Mouse (Mus musculus): ENCODE measurements around the gene Rtl4.

Gene Rtl4

GRCm38 (mm10) chrX:144688207-144689118 lies at the start of gene Rtl4:
Gene Rtl4, plus strand, starts transcription at chrX:144688907.
- no peak for DNase-seq (ENCODE audit: low read depth, low spot score)

DNA sequence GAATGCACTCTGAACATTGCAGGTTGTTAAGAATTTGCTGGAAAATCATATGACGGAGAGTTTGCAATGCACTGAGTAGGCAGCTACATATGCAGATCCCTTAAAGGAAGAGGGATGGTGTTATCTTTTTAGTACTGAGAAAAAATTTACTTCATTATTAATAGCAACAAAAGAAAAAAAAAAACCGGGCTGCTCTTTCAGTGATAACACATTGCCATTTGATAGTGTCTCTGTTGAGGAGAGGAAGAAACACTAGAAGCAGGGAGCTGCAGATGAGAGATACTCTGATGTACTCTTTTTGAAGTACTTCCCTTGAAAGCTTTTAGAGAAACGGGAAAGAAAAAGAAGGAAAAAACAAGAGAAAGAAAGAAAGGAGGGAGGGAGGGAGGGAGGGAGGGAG lies 44.0 kb upstream of the Rtl4 start:
- no peak for DNase-seq (ENCODE audit: low read depth, low spot score)

DNA sequence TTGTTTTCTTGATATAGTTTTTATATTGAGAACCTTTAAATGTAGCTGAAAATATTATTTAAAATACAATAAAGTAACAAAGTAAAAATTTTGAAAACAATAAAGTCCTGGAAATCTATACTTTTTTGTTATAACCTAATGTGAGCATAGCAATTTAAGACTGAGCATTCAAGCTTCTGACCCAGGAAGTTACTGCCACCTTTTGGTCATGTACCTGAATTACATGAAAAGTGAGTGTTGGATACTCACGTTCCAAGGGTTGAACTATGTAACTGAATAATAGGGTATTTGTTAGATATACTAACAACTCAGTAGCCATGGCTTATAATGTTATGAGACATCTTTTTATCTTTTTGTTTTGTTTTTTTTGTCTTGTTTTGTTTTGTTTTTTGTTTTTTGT lies 43.3 kb upstream of the Rtl4 start:
- DNase-seq (ENCODE audit: low read depth, low spot score) = no peak

DNA sequence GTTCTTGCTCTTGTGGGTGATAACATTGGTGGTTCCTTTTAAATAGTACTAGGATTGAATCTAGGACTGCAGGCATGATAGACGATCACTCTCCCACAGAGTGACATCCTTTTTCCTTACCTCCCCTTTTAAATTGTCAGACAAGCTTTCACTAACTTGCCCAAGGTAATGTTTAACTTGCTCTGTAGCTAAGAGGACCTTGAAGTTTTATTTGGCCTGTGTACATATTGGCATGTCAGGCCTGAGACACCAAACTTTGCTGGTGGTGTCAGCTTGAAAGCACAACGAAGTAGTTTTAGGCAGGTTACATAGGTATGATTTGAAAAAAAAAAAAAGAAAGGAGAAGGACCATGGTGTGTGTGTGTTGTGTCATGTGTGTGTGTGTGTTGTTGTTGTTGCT lies 36.5 kb upstream of the Rtl4 start:
- DNase-seq (ENCODE audit: low read depth, low spot score) = no peak

GRCm38 (mm10) chrX:144687742-144688141 lies 965 bp upstream of the Rtl4 start:
- DNase-seq (ENCODE audit: low read depth, low spot score) = no peak

- DNase-seq (ENCODE audit: low read depth, low spot score) = no peak
Measured at GRCm38 (mm10) chrX:144688142-144688206, 733 bp upstream of the Rtl4 start, which contains the start of gene Trpc5. Gene Trpc5, minus strand, starts transcription at chrX:144688180.

GRCm38 (mm10) chrX:144689119-144689858 lies 582 bp downstream of the Rtl4 start:
- no peak for DNase-seq (ENCODE audit: low read depth, low spot score)

GRCm38 (mm10) chrX:144689859-144690181 lies 1.1 kb downstream of the Rtl4 start:
- no peak for DNase-seq (ENCODE audit: low read depth, low spot score)

DNA sequence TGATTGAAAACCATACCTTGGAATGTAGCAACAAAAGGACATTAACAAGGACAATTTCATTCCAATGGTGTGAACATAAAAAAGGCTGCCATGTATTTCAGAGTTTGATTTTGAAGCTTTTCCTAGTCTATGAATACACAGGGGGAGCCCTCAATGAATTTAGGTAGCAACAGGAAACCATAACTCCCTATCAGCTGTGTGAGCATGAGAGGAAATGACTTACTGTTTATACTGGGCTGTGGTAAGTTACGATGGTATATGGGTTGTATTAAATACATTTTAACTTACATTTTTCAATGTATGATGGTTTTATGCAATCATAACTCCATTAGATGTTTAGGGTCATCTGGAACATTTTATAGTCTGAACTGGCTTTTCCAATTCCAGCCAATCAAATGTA lies 27.6 kb downstream of the Rtl4 start:
- no peak for DNase-seq (ENCODE audit: low read depth, low spot score)

GRCm38 (mm10) chrX:144747528-144748049 lies 58.9 kb downstream of the Rtl4 start:
- DNase-seq (ENCODE audit: low read depth, low spot score) = no peak

- no peak for DNase-seq (ENCODE audit: low read depth, low spot score)
Measured at GRCm38 (mm10) chrX:144986980-144987379, 298.3 kb downstream of the Rtl4 start.

DNA sequence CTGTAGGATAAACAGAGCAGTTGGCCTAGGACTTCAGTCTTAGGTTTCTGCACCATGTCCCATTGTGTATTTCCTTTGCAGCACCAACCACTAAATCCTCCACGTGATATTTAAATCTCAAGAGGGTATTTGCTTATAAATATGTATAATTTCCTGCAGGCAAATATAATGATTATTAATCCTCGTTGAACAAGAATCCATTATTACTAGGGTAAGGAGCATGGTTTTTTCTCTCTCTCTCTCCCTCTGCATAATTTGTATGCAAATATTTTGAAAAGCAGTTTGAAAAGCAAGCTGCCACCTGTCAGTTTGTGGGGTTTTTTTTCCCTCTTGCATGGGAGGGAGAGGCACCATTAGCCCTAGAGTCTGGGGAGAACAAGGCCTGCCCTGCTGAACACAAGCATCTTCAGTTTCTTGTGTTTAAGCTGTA lies 376.8 kb downstream of the Rtl4 start:
- DNase-seq (ENCODE audit: low read depth, low spot score) = no peak

DNA sequence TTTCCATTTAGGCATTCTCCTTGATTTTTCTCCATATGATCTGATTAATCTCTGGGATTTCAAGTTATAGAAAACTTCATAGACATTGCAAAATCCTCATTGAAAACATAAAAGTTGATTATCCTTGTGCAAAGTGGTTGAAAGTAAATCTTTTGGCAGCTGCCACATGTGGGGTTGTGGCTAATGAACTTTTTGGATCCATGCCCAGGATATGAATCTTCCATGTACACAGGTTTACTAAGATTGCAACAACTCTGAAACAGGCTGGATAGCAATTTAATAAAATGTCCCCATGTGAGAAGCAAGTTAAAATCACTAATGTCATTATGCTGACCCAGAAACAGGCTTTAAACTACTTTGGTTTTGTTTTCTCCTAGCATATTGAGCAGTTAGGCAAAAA lies 401.1 kb downstream of the Rtl4 start:
- DNase-seq (ENCODE audit: low read depth, low spot score) = no peak

DNA sequence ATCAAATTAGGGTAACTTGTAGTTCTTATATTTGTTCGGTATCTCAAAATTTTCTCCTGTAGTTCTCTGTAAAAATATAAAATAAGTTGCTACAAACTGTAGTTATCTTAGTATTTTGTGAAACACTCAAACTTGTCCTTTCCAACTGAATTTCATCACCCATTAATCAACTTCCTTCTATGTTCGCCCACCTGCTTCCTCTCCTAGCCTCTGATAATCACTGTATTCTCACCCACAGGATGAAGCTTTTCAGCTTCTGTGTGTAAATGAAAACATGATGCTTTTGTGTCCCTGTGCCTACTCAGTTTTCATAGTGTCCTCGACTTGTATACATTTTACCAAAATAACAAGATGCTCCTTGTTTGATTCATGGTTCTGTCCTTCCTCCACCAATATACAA lies 401.7 kb downstream of the Rtl4 start:
- DNase-seq (ENCODE audit: low read depth, low spot score) = no peak

- DNase-seq (ENCODE audit: low read depth, low spot score) = no peak
Measured at GRCm38 (mm10) chrX:145090964-145091363, 402.3 kb downstream of the Rtl4 start.
